Mouse (Mus musculus): ENCODE measurements around the gene Syt9.

DNA sequence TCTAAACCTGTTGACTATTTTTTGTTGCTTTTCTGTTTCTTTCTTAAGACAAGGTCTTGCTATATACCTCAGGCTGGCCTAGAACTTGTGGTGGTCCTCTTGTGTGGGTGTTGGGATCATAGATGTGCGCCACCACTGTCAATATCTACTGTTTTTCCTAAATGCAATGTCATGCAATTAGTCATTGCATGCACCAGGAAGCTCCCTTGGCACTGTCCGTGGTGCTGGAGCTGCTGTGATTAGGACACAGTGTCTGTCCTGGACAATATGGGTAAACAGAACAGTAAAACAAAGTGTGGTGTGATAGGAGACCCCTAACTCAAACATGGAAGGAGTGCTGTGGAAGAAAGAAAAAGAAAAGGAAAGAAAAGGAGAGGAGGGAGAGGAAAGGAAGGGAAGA, 22.2 kb downstream of the Syt9 start:
- TF ChIP-seq POLR2A (IDR thresholded peaks at IDR 0.05; ENCODE audit: extremely low read depth, insufficient read depth, low read length) = no peak
- TF ChIP-seq CTCF (IDR thresholded peaks at IDR 0.05; ENCODE audit: extremely low read depth, insufficient read depth, low read length) = no peak

All from cortical plate, adult 2 months (tissue).